Mouse (Mus musculus) forebrain, embryonic 15.5 days (tissue): ENCODE results near the gene Zfp706. TPM values are rescaled to one million over a fixed set of nuclear protein-coding genes. Genes with fewer than 3 reads are reported as not detected.

Source experiments
- ATAC-seq: fragments of 200-750 bp; cut with Nextera tagmentation; replicated peaks from 2 replicates; pipeline ENCODE4 v1.8.0; 2017; ENCODE audit warnings: mild to moderate bottlenecking, moderate TSS enrichment, moderate library complexity
- H3K27ac ChIP-seq: fragments of 300-500 bp; sonication (generic); replicated peaks from 2 replicates; pipeline ENCODE4 v1.5.1; 2015; ENCODE audit warnings: mild to moderate bottlenecking, inconsistent platforms
- H3K27me3 ChIP-seq: fragments of 300-500 bp; sonication (generic); 2 replicates; pipeline ENCODE4 v1.6.1; 2015; ENCODE audit warnings: inconsistent platforms
- H3K36me3 ChIP-seq: fragments of 300-500 bp; sonication (generic); 2 replicates; pipeline ENCODE4 v1.6.1; 2015; ENCODE audit warnings: mild to moderate bottlenecking, inconsistent platforms
- H3K4me1 ChIP-seq: fragments of 300-500 bp; sonication (generic); 2 replicates; pipeline ENCODE4 v1.6.1; 2015; ENCODE audit warnings: inconsistent platforms
- H3K4me2 ChIP-seq: fragments of 300-500 bp; sonication (generic); replicated peaks from 2 replicates; pipeline ENCODE4 v1.6.1; 2015; ENCODE audit warnings: mild to moderate bottlenecking, inconsistent platforms
- H3K4me3 ChIP-seq: fragments of 300-500 bp; sonication (generic); 2 replicates; pipeline ENCODE4 v1.5.1; 2015; ENCODE audit warnings: mild to moderate bottlenecking, inconsistent platforms
- H3K9ac ChIP-seq: fragments of 300-500 bp; sonication (generic); replicated peaks from 2 replicates; pipeline ENCODE4 v1.6.1; 2015; ENCODE audit warnings: mild to moderate bottlenecking, inconsistent platforms
- H3K9me3 ChIP-seq: fragments of 300-500 bp; sonication (generic); 2 replicates; pipeline ENCODE4 v1.6.1; 2016; ENCODE audit warnings: inconsistent platforms
- WGBS: fragments of 180-500 bp; shearing (Covaris S2); methylation state at CpG from one replicate; pipeline ENCODE4 v1.1.7; 2015; ENCODE audit warnings: mixed read lengths; 5-methylcytosine and 5-hydroxymethylcytosine counted together
- polyA plus RNA-seq: library from polyadenylated mRNA; unstranded; fragments of >200 nt; fragmentation: Nextera tagmentation; extraction: Ambion mirVana; gene quantifications from 2 replicates; pipeline ENCODE4 v1.2.1, GENCODE M21; 2015

Zfp706 gene
- polyA plus RNA-seq, 1 experiment from 2014 or later: 523 TPM

DNA sequence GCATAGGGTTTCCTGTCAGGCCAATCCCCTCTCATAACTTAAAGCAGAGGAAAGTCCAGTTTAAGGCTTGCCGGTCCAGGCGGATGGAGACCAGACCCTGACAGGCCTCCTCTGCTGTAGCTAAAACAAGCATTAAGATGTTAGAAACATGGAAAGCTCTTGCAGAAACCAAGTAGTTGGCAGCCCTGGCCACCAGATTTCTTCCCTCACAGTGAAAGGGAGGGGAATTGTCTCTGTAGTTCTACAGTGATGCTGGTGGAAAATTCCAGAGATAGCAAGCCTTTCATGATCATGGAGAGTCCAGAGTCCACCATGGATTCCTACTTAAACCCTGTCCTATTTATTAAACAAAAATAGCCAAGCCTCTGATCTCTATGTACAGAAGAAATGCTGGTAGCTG, 57.3 kb downstream of the Zfp706 start:
- ATAC-seq: no peak

GRCm38 (mm10) chr15:36948866-36949546, 58.6 kb downstream of the Zfp706 start:
- Histone ChIP-seq H3K27me3 (no peaks in the 10 kb centered on the region), H3K4me2 (no peak overlapping the region), H3K9me3 (no peaks in the 10 kb centered on the region), H3K36me3 (no peaks in the 10 kb centered on the region), H3K4me3 (no peak overlapping the region), H3K27ac (no peak overlapping the region), H3K9ac (no peak overlapping the region), H3K4me1 (peaks cover 10% of the 10 kb centered on the region)
- 90% methylated on average over 22 of the region's 22 CpGs for WGBS
- ATAC-seq: no peak

More for the DNA sequence above, 57.3 kb downstream of the Zfp706 start:
- H3K4me3 ChIP-seq: no peak overlapping the region
- no peaks in the 10 kb centered on the region for H3K36me3 ChIP-seq
- no peak overlapping the region for H3K4me2 ChIP-seq
- no peaks in the 10 kb centered on the region for H3K27me3 ChIP-seq
- H3K27ac ChIP-seq: no peak overlapping the region
- H3K9ac ChIP-seq: no peak overlapping the region
- 94% methylated on average over 2 of the region's 2 CpGs for WGBS
- H3K9me3 ChIP-seq: no peaks in the 10 kb centered on the region
- no peaks in the 10 kb centered on the region; the same call in 1 of the 2 replicates for H3K4me1 ChIP-seq
